Mouse (Mus musculus) cortical plate, adult 2 months (tissue): ENCODE data around the gene Cfap58. TPM values are rescaled to one million over a fixed set of nuclear protein-coding genes. Genes with fewer than 3 reads are reported as not detected.

Experiments
- H3K27ac ChIP-seq: fragments of 200-500 bp; 2 replicates; pipeline ENCODE4 v1.5.1; 2012; ENCODE audit warnings: low read length, control low read depth, inconsistent platforms; ENCODE audit not compliant: insufficient read depth
- H3K4me1 ChIP-seq: fragments of 200-500 bp; 2 replicates; pipeline ENCODE4 v1.6.1; 2011; ENCODE audit warnings: low read length; ENCODE audit not compliant: control insufficient read depth, insufficient read depth
- H3K4me3 ChIP-seq: fragments of 200-500 bp; 2 replicates; pipeline ENCODE4 v1.5.1; 2011; ENCODE audit warnings: mild to moderate bottlenecking, low read length, control low read depth; ENCODE audit not compliant: insufficient read depth
- CTCF ChIP-seq: fragments of 200-500 bp; IDR thresholded peaks from 2 replicates; pipeline ENCODE4 v1.5.1; 2011; ENCODE audit warnings: mild to moderate bottlenecking, control low read depth, low read length; ENCODE audit not compliant: insufficient read depth; ENCODE audit errors: extremely low read depth
- POLR2A ChIP-seq: fragments of 200-500 bp; IDR thresholded peaks from 2 replicates; pipeline ENCODE4 v1.6.1; 2011; ENCODE audit warnings: mild to moderate bottlenecking, low read length, control low read depth; ENCODE audit not compliant: insufficient read depth; ENCODE audit errors: extremely low read depth
- polyA plus RNA-seq: library from polyadenylated mRNA; depleted of rRNA; stranded (reverse); fragments of >200 nt; gene quantifications from 2 replicates; pipeline ENCODE4 v1.2.3, GENCODE M21; 2012

Cfap58 gene
- polyA plus RNA-seq, 1 experiment: 0.17 TPM

GRCm38 (mm10) chr19:47988880-47989574 lies 51.6 kb downstream of the Cfap58 start:
- TF ChIP-seq CTCF: no peak
- no peak for TF ChIP-seq POLR2A
- H3K4me1 ChIP-seq: no peaks in the 10 kb centered on the region
- no peak overlapping the region for H3K4me3 ChIP-seq
- H3K27ac ChIP-seq: no peak overlapping the region

GRCm38 (mm10) chr19:47989575-47989891 lies 52.1 kb downstream of the Cfap58 start:
- Histone ChIP-seq H3K27ac (no peak overlapping the region), H3K4me1 (no peaks in the 10 kb centered on the region), H3K4me3 (no peak overlapping the region)
- TF ChIP-seq CTCF: no peak
- no peak for TF ChIP-seq POLR2A

- no peak overlapping the region for H3K27ac ChIP-seq
- no peak for TF ChIP-seq CTCF
- no peak for TF ChIP-seq POLR2A
- no peak overlapping the region for H3K4me3 ChIP-seq
- no peaks in the 10 kb centered on the region for H3K4me1 ChIP-seq
These were observed 63.8 kb downstream of the Cfap58 start for GRCm38 (mm10) chr19:48001240-48001639.

GRCm38 (mm10) chr19:48001774-48002173 lies 64.3 kb downstream of the Cfap58 start:
- no peaks in the 10 kb centered on the region for H3K4me1 ChIP-seq
- no peak overlapping the region for H3K27ac ChIP-seq
- H3K4me3 ChIP-seq: no peak overlapping the region
- TF ChIP-seq POLR2A: no peak
- TF ChIP-seq CTCF: no peak

- Histone ChIP-seq H3K27ac (no peak overlapping the region), H3K4me1 (no peaks in the 10 kb centered on the region), H3K4me3 (no peak overlapping the region)
- no peak for TF ChIP-seq POLR2A
- no peak for TF ChIP-seq CTCF
These were observed 71.4 kb downstream of the Cfap58 start for GRCm38 (mm10) chr19:48008771-48009413.

GRCm38 (mm10) chr19:48009586-48010331 lies 72.3 kb downstream of the Cfap58 start:
- no peak for TF ChIP-seq POLR2A
- TF ChIP-seq CTCF: no peak
- no peaks in the 10 kb centered on the region for H3K4me1 ChIP-seq
- no peak overlapping the region for H3K4me3 ChIP-seq
- no peak overlapping the region for H3K27ac ChIP-seq

GRCm38 (mm10) chr19:48020103-48020502 lies 82.6 kb downstream of the Cfap58 start:
- no peak overlapping the region for H3K27ac ChIP-seq
- no peak for TF ChIP-seq POLR2A
- no peak for TF ChIP-seq CTCF
- no peaks in the 10 kb centered on the region for H3K4me1 ChIP-seq
- H3K4me3 ChIP-seq: no peak overlapping the region

GRCm38 (mm10) chr19:48021435-48021834 lies 84.0 kb downstream of the Cfap58 start:
- H3K27ac ChIP-seq: no peak overlapping the region
- no peak overlapping the region for H3K4me3 ChIP-seq
- TF ChIP-seq POLR2A (no peak), CTCF (no peak)
- no peaks in the 10 kb centered on the region for H3K4me1 ChIP-seq

GRCm38 (mm10) chr19:48022763-48023162 lies 85.3 kb downstream of the Cfap58 start:
- Histone ChIP-seq H3K4me1 (no peaks in the 10 kb centered on the region), H3K4me3 (no peak overlapping the region), H3K27ac (no peak overlapping the region)
- TF ChIP-seq CTCF (no peak), POLR2A (no peak)
